Mouse (Mus musculus) ovary, postnatal 10 days (tissue): ENCODE results near the gene Tead2.

Experiments
- DNase-seq: peaks from one replicate; pipeline ENCODE4 v3.0.0; 2022; ENCODE audit warnings: low spot score

Tead2 gene

GRCm38 (mm10) chr7:45259281-45259680 is 43.7 kb downstream of the Tead2 start:
- DNase-seq: no peak

DNA sequence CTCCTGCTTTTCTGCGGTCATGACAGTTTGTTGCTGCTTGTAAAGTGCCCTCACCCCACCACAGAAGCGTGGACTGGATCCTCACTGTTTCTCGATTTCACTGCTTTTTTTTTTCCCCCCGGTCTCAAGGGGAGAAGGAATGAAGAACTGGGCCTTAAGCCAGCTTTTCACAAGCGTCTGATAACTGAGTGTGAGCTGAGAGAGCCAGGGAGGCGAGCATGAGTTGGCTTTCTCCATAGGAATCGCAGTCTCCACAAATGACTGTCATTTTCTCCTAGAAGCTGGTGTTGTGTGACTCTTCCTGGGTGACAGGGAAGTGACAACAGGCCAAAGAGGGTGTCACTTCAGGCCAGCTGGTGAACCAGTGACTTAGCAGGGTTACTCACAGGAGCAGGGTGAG is 46.7 kb downstream of the Tead2 start:
- DNase-seq: no peak

DNA sequence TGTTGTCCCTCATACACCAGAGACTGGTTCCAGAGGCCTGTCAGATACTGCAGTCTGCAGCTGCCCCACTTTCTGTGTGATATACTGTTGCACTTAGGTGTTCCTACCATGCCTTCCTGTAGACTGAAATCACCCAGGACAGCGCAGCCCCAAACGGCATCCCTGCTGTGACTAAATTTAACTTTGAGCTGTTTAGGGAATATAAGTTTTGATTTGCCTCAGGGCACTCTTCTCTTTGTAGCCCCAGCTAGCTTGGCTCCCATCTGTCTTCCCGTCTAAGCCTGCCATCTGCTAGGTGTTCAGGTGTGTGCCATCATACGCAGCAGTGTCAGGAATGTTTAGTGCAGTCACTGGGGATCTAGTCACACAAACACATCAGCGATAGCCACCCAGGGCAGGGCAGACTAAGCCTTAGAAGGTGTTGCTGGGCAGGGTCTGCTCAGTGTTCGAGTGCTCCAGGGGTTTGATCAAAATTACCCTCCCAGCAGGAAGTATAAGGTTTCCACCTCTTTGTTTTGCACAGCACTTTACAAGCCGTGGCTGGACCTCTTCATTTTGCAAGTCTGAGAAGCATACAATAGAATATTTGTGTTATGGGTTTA is 47.6 kb downstream of the Tead2 start:
- DNase-seq: no peak

DNA sequence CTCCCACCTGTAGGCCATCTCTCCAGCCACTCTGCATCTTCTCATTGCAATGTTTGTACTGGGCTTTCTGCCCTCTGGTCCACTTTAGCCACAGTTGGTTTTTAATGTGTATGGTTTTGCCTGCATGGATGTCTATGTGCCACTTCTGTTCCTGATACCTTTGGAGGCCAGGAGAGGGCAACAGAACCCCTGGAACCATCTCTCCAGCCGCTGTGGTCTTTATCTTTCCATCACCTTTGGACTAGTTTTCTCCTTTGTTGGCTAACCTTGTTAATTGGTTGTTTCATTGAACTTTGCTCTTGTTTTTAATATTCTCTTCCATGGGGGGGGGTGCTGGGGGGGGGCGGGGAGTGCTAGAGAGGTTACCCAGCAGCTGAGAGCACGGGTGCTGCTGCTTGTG is 48.8 kb downstream of the Tead2 start:
- DNase-seq: no peak

DNA sequence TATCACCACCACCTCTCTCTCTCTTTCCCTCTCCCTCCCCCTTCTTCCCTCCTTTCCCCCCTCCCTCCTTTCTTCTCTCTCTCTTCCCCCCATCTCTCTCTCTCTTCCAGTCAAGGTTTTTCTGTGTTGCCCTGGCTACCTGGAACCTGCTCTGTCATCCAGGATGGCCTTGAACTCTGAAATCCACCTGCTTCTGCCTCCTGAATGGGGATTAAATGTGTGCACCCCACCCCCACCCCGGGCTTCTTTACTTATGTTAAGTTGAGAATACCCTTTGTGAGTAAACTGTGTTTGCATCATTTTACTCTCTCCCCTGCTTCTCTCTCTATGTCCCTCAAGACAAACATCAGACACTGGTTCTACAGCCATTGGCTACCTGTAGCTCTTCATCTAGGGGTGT is 50.0 kb downstream of the Tead2 start:
- no peak for DNase-seq

- DNase-seq: no peak
Measured at GRCm38 (mm10) chr7:45272786-45273412, 57.3 kb downstream of the Tead2 start.

- no peak for DNase-seq
Measured at GRCm38 (mm10) chr7:45273672-45274071, 58.1 kb downstream of the Tead2 start.

DNA sequence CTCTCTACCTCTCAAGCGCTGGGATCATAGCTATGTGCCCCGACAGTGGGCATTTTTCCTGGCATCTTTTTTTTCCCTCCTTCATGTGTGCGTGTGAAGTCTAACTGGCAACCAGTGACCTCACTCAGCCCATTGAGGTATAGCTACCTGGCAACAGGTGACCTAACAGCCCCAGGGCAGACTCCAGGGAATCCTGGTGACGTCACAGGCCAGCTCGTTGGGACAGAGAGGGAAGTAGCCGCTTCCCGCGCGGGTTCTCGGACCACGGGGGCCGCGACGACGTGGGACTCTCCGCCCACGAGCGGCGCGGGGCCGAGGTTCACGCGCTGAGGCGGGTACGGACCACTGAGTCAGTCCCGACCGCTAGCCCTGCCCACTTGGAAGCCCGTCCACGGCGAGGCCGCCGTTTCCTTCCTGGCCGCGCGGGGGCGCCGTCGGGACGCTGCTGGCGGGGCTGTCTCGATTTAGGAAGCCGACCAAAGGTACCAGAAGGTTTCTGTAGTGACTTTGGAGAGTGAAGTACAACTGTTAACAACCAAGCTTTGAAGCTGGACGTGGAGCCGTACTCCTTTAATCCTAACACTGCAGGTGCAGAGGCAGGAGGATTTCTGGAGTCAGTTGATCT is 61.7 kb downstream of the Tead2 start, which contains the start of gene Slc6a21:
Gene Slc6a21, plus strand, starts transcription at position 378 of the 625 bp plus-strand sequence.
- peak; percentile 74 for DNase-seq
